Mouse (Mus musculus) ES-E14 (cell line): Measurements from ENCODE around the gene Tmed8. TPM values are rescaled to one million over a fixed set of nuclear protein-coding genes. Genes with fewer than 3 reads are reported as not detected.

Experiments used
- DNase-seq: peaks from one replicate; pipeline ENCODE4 v3.0.0-alpha.2; 2013; ENCODE audit warnings: low read depth, low spot score
- H3K27ac ChIP-seq: 2 replicates; pipeline ENCODE4 v1.5.1; 2012; ENCODE audit warnings: low read depth, mild to moderate bottlenecking, low read length, moderate library complexity, mixed read lengths; ENCODE audit not compliant: poor library complexity, insufficient read depth, severe bottlenecking
- H3K36me3 ChIP-seq: 2 replicates; pipeline ENCODE4 v1.6.1; 2012; ENCODE audit warnings: mild to moderate bottlenecking, low read length, moderate library complexity, mixed read lengths; ENCODE audit not compliant: control insufficient read depth, poor library complexity, insufficient read depth, severe bottlenecking
- H3K4me1 ChIP-seq, 2 experiments: fragments of 150-350 bp in 1 of 2; sonication (generic) in 1 of 2; 2 replicates each; pipeline ENCODE4 v1.6.1; 2012; ENCODE audit warnings: low read length in 2 of 2, mild to moderate bottlenecking in 1 of 2, mixed read lengths in 1 of 2; ENCODE audit not compliant: control insufficient read depth in 2 of 2, insufficient read depth in 2 of 2, poor library complexity in 1 of 2
- H3K4me3 ChIP-seq, 2 experiments: fragments of 150-350 bp in 1 of 2; sonication (generic) in 1 of 2; 2 replicates each; pipeline ENCODE4 v1.5.1; 2012; ENCODE audit warnings: low read length in 2 of 2, low read depth in 1 of 2, mild to moderate bottlenecking in 1 of 2, mixed read lengths in 1 of 2; ENCODE audit not compliant: insufficient read depth in 1 of 2, poor library complexity in 1 of 2, severe bottlenecking in 1 of 2
- H3K9ac ChIP-seq: 2 replicates; pipeline ENCODE4 v1.6.1; 2012; ENCODE audit warnings: low read depth, mild to moderate bottlenecking, low read length, mixed read lengths; ENCODE audit not compliant: poor library complexity, insufficient read depth, severe bottlenecking
- H3K9me3 ChIP-seq: fragments of 150-350 bp; sonication (generic); 2 replicates; pipeline ENCODE4 v1.6.1; 2012; ENCODE audit warnings: low read depth, mild to moderate bottlenecking, low read length; ENCODE audit not compliant: control insufficient read depth, insufficient read depth
- CHD2 ChIP-seq: IDR thresholded peaks from 2 replicates; pipeline ENCODE4 v1.6.1; 2014; ENCODE audit warnings: mild to moderate bottlenecking, low read depth, low read length, inconsistent platforms
- HCFC1 ChIP-seq: IDR thresholded peaks from 2 replicates; pipeline ENCODE4 v1.6.1; 2012; ENCODE audit warnings: low read length, inconsistent platforms, borderline replicate concordance; ENCODE audit not compliant: insufficient read depth
- MAFK ChIP-seq: IDR thresholded peaks from 2 replicates; pipeline ENCODE4 v1.6.1; 2014; ENCODE audit warnings: mild to moderate bottlenecking, low read depth, low read length, inconsistent platforms; ENCODE audit not compliant: insufficient read depth
- ZC3H11A ChIP-seq: IDR thresholded peaks from 2 replicates; pipeline ENCODE4 v1.6.1; 2012; ENCODE audit warnings: low read depth, mild to moderate bottlenecking, inconsistent platforms, low read length, borderline replicate concordance
- ZNF384 ChIP-seq: IDR thresholded peaks from 2 replicates; pipeline ENCODE4 v1.6.1; 2012; ENCODE audit warnings: low read depth, low read length, inconsistent platforms
- in situ Hi-C, 2 experiments: fragments of 600-800 bp; cut with MboI; formaldehyde crosslinking; loops; one replicate each; pipeline ENCODE4 v1.15.1; 2025; ENCODE audit warnings: low sequenced_read_pairs in 2 of 2, inconsistent platforms in 1 of 2; ENCODE audit not compliant: unreplicated experiment in 2 of 2
- total RNA-seq: library from RNA; depleted of rRNA; stranded (reverse); fragments of 300-350 nt; gene quantifications from 2 replicates; pipeline ENCODE4 v1.2.3, GENCODE M21; 2012

Gene Tmed8
- total RNA-seq, 1 experiment: 8.6 TPM

DNA sequence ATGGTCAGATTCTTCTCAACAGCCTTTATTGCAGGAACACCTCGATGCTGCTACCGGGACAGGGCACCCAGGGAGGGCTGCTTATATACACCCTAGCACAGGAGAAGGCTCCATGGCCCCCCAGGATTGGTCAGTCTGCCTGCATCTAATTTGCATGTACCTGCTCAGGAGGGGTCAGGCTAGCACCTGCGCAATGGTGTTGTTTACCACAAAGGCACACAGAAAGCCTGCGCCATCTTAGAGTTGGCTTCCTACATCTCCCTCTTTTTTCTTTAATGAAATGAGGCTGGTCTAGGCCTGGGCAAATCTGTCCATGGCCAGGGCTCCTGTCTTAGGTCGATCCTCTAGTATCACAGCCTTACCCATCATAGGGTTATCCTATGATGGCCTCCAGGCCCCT lies 50.8 kb downstream of the Tmed8 start:
- no peak overlapping the region; the same call in 1 of the 2 replicates for H3K27ac ChIP-seq
- no peak for TF ChIP-seq ZC3H11A
- no peak for TF ChIP-seq ZNF384
- TF ChIP-seq CHD2: no peak
- no peak for DNase-seq
- no peak overlapping the region for H3K9ac ChIP-seq
- H3K36me3 ChIP-seq: peaks cover 3% of the 10 kb centered on the region
- H3K4me3 ChIP-seq: no peak overlapping the region
- H3K4me1 ChIP-seq: no peaks in the 10 kb centered on the region; a peak in 1 of 4 replicates
- H3K9me3 ChIP-seq: no peaks in the 10 kb centered on the region; the same call in none of the 2 replicates
- in situ Hi-C loops: no loop called here

DNA sequence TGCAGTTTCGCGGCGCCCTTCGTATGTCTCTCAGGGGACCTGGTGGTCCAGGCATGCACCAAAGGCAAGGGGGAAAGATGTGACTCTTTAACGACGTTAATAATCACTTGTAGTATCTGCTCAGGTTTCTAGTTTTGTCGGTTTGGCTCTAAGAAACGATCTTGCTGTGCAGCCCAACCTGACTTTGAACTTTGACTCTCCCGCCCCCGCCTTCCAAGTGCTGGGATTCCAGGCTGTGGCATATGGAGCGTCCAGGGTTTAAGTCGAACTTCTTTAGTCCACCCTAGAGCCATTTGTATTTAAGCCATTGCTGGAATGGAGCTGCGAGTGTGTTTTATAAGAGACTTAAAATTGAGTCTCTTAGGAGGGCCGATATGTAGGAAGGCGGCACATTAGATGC lies 52.1 kb downstream of the Tmed8 start:
- H3K4me3 ChIP-seq: peak overlapping the region; percentile 97 to 99
- no peak for TF ChIP-seq CHD2
- TF ChIP-seq HCFC1: no peak
- TF ChIP-seq MAFK: no peak
- no peak for TF ChIP-seq ZC3H11A
- no peak for TF ChIP-seq ZNF384
- in situ Hi-C loops: no loop called here
- no peaks in the 10 kb centered on the region; a peak in 1 of 4 replicates for H3K4me1 ChIP-seq
- no peak for DNase-seq
- peak overlapping the region; percentile 91 for H3K9ac ChIP-seq
- H3K9me3 ChIP-seq: no peaks in the 10 kb centered on the region; the same call in none of the 2 replicates
- H3K27ac ChIP-seq: peak overlapping the region; percentile 83
- H3K36me3 ChIP-seq: peaks cover 3% of the 10 kb centered on the region

GRCm38 (mm10) chr12:87147395-87148089 lies 52.7 kb downstream of the Tmed8 start, which contains the start of gene Pomt2:
Pomt2 (minus strand) TSS chr12:87147968.
- Histone ChIP-seq H3K9ac (peak within 1 kb of the TSS; percentile 91), H3K36me3 (peaks cover 3% of the 10 kb centered on the region), H3K4me1 (no peaks in the 10 kb centered on the region; a peak in 1 of 4 replicates), H3K27ac (peak within 1 kb of the TSS; percentile 83), H3K4me3 (peak within 1 kb of the TSS; percentile 97 to 99), H3K9me3 (no peaks in the 10 kb centered on the region; the same call in none of the 2 replicates)
- DNase-seq: peak; percentile 92
- peak; percentile 94 for TF ChIP-seq HCFC1
- TF ChIP-seq MAFK: no peak
- in situ Hi-C loops: no loop called here

- Histone ChIP-seq H3K36me3 (peaks cover 3% of the 10 kb centered on the region), H3K4me1 (no peaks in the 10 kb centered on the region; a peak in 1 of 4 replicates), H3K27ac (peak within 1 kb of the TSS; percentile 83), H3K9ac (peak within 1 kb of the TSS; percentile 91), H3K4me3 (peak within 1 kb of the TSS; percentile 97 to 99), H3K9me3 (no peaks in the 10 kb centered on the region; the same call in none of the 2 replicates)
- in situ Hi-C loops: no loop called here
- peak; percentile 84 for DNase-seq
- TF ChIP-seq ZC3H11A (no peak), ZNF384 (no peak), MAFK (no peak)
These were observed 53.3 kb downstream of the Tmed8 start, which contains the start of gene Gstz1 for GRCm38 (mm10) chr12:87146966-87147365. Gstz1 (plus strand) TSS chr12:87147165.

- in situ Hi-C loops: no loop called here
- H3K9ac ChIP-seq: no peak overlapping the region
- H3K27ac ChIP-seq: no peak overlapping the region
- TF ChIP-seq MAFK (no peak), CHD2 (no peak), ZNF384 (no peak), HCFC1 (no peak), ZC3H11A (no peak)
- H3K4me3 ChIP-seq: no peak overlapping the region
- no peaks in the 10 kb centered on the region for H3K36me3 ChIP-seq
- no peaks in the 10 kb centered on the region for H3K9me3 ChIP-seq
- DNase-seq: no peak
- H3K4me1 ChIP-seq: peaks cover 2% of the 10 kb centered on the region in 2 experiments; a peak in 3 of 4 replicates
These were observed 58.1 kb downstream of the Tmed8 start for GRCm38 (mm10) chr12:87142156-87142555.
